Mouse (Mus musculus) brain, adult 2 months (tissue): ENCODE data around the gene Sec22c.

Source experiments
- DNase-seq: peaks from one replicate; pipeline ENCODE4 v3.0.0; 2011; ENCODE audit warnings: low read depth, low spot score

The Sec22c gene

DNA sequence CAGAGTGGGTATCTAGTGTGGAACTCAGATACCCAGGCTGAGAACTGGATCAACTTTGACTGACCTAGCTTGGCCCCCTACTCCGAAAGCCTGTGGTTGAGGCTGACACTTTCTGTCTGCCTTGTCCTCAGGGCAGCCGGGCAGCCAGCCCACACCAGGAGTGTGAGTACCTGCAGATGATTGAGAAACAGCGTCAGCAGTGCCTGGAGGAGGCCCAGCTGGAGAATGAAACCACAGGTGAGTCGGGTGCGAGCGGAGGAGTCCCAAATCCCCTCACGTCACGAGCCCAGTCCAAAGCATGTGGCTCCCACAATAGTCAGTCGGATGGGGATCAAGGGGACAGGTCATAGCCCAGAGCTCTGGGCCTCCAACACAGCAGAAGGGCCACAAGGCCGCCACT is 51.6 kb downstream of the Sec22c start:
- no peak for DNase-seq

DNA sequence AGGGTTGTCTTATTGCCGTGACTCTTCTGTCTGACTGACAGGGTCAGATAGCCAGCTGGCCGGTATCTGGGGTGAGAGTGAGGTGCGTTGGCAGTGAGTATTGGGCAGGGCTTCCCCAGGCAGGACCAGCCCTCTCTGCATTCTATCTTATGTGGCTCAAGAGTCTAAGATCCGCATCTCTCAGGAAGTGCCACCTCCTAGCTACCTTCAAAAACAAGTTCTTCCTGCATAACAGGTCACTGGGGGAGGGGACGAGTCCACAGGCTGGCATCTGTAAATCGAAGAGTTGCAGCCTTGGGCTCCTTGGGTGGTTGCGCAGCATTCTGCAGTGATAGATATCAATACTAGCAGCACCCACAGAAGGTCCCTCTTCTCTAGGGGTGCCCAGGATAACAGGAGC is 58.3 kb downstream of the Sec22c start:
- no peak for DNase-seq

DNA sequence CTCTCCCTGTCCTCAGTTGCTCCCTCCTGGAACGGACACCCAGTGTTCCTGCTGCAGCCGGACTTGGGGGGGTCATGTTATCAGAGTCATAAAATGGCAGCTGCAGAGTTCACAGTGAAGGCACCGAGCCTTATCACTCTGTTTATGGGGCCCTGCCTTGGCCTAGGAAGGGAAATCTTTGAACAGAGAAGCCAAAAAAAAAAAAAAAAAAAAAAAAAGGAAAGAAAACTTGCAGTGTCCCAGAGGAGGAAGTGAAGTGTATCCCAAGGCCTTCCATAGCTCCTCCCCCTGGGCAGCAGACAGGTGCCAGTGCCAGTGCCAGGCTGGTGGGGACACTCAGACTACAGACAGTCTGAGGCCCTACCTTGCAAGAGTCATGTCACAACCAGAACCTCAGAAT is 60.4 kb downstream of the Sec22c start:
- no peak for DNase-seq

DNA sequence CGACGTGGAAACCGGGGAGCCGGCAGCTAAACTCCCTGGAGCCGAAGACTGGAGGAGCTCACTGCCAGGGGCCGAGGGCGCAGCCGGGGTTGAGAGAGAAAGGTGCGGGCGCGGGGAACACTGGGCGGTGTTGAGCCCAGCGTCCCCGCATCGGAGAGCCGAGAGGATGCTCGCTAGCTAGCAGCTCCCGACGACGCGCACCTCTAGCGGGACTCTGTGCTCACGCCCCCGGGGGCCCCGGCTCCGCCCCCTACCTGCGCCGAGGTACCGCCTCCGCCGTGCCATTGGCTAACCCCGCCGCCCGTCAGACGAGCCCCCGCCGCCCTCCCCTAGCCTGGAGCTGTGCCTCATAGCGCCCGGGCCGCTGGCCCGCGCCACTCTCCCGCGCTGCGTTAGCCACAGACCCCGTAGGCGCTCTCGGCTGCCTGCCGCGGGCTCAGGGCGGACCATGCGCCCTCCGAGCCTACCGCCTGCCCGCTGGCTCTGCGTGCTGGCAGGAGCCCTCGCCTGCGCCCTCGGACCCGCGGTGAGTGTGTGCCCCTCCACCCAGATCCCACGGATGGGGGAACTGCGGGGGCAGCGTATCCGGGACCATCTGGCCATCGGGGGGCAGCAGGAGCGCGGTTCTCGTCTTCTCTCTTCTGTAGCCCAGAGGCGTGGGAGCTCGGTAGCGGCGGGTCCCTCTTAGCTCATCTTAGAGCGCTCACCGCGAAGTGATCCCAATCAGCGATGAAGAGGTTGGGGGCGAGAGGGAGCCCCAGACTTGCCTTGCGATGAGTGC is 62.7 kb downstream of the Sec22c start, which contains the start of gene Vipr1:
Gene Vipr1, plus strand, starts transcription at position 316 of the 781 bp plus-strand sequence.
- peak; percentile 91 for DNase-seq

DNA sequence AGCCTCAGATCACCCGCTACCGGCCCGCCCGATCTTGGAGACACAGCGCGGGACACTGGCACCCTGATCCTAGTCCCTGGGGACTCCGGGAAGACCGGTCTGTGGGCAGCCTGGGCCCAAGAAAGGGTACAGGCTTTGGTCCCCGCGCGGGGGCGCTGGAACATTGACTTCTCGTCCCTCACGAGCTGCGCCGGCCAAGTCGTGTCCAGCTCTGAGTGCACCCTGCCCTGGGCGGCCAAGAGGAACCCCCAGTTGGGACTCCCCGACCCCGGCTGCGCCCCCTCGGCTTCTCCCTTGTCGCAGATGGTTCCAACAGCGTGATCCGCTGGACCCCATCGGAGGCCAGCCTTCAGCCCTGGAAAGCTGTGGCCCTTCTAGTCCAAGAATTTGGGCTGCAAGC is 63.3 kb downstream of the Sec22c start, which contains the start of gene Lyzl4:
Gene Lyzl4, minus strand, starts transcription at position 96 of the 400 bp plus-strand sequence.
- DNase-seq: peak; percentile 83

DNA sequence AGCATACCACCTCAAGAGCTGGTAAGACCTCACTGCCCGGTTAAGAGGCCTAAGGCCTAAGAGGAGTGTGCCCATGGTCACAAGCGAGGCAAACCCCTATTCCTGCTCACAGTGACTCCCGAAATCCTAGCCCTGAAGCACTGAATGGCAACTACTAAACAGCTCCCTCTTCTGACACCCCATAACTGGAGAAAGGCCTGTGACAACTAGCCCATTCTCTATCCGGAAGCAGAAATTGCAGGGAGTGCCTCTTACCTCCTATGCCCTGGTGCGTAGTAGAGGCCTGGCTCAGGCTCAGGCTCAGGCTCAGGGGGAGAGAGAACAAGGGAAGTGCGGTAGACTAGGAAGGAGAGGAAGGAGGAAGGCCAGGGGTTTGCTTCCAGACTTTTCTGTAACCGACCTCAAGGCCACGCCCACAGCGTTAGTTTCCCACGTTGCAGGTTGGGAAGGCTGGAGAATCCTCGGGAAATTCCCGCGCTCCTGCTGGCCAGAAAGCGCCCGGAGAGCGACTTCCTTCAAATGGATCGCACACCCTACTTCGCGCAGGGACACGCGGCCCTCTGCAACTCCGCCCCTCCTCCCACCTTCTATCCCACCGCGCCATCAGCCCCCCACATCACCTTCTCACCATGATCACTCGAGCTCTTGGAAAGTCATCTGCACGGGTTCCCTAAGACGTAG is 63.9 kb downstream of the Sec22c start:
- DNase-seq: peak; percentile 63

DNA sequence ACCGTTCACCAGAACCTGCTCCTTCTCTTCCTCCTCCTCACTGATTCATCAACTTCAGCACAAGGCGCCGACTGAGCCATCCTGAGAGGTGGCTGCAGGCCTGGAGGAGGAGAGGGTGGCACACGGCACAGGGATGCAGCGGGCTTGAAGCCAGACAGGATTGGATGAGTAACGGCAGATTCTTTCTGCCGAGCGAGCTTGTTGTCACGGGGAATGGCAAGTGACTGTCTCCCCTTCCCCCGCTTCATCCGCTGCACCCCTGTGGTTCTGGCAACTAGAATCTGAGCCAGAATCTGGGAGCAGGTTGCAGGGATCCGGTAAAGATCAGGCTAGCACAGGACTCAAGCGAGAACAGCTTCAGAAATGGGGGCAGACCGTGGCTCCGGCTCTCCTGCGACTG is 65.5 kb downstream of the Sec22c start:
- DNase-seq: peak; percentile 93

DNA sequence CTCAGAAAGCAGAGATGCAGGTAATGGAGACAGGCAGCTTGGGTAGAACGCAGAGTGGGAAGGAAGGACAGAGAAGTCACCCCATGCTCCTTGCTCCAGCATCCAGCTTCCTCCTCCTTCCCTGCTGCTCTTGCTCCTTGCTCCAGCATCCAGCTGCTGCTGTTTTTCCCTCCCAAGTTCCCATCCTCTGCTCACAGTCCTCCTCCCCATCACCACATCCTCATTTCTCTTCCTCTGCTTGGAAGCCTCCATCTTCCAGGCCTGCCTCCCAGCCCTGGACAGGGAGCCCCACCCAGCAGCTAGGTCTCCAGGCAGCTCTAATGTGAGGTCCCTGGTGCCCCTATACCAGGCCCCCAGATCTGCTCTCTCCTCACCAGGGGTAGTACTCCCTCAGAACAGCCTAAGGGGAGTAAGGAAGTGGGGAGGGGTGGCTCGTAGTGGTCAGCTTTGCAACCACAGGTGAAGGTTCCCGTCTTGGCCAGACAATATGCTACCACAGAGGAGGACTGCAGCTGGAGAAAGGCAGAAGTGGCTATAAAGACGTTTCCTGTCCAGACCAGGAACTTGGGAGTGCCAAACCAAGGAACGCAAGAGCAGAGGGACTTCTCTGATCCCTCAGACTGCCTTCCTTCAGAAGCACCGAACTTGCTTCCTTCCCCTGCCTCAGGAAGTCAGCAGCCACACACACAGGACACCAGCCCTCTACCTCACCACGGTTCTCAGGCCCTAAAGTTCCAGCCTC is 69.3 kb downstream of the Sec22c start:
- DNase-seq: peak; percentile 35

DNA sequence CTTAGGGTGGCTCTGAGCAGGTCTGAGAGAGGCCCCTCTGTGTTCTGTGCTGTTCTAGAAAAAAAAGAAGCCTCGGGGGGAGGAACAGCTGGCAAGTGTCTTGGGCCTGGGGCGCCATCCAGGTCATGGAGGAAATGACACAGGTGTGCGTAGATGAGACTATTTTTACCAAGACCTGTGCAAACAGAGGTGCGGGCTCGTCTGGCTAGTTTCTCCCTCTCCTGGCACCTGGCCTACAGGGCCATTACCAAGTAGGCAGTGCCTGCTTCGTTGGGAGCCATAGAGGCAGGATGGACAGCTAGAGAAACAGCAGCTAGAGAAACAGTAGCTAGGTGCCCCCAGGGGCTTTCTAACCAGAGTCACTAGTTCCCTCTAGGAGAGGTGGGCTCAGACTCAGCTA is 72.0 kb downstream of the Sec22c start:
- DNase-seq: no peak

DNA sequence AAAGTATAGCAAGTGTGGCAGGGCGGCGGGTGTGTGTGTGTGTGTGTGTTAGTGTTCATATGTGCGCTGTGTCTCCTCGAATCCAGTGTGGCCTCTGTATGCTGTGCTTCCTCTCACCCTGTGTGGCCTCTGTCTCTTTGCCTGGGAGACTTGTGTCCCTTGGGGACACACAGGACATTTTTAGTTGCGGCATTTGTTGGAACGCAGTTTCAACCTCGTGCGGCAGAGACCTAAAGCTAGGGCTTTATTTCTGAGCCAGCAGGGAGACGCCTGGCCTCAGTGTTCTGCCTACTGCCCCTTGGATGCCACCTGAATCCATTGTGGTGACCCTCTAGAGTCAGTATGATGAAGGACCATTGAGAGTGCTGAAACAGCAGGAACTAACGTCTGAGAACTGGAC is 72.4 kb downstream of the Sec22c start:
- no peak for DNase-seq

DNA sequence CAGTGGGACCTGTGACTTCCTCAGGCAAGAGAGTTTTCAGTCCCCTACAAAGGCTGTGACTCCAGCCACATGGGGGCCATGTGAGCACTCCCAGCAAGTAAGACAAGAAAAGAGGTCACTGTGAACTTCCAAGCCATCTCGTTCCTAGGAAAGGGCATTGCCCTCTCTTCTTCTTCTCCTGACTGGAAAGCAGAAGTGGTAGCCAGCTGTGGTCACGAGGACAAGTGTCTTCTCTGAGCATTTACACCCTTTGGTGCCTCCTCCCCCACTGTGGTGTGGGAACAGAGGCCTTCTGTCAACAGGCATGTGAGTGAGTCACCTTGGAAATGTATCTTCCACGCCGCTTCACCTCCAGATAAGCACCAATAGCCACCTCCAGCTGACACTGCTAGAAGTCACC is 73.3 kb downstream of the Sec22c start:
- DNase-seq: peak; percentile 27

DNA sequence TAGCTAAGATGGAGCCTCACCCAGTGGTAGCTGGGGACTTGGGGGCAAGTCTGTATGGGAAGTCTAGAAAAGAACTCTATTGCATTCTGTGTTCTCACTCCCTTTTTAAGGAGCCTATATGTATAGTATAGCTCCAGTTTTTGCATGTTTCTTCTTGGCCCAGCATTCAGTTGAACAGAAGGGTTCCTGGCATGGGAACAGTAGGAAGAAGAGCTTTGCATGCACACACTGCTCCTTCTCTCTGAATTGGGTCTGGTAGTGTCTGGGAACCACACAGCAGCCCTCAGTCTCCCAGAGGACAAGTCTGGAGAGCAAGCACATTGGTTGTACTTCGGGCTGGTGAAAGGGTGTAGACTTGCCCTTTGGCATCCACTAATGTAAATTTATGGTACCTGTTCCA is 74.7 kb downstream of the Sec22c start:
- no peak for DNase-seq
